ENCODE assay signal across 13 mouse cellular contexts in the genomic region with DNA sequence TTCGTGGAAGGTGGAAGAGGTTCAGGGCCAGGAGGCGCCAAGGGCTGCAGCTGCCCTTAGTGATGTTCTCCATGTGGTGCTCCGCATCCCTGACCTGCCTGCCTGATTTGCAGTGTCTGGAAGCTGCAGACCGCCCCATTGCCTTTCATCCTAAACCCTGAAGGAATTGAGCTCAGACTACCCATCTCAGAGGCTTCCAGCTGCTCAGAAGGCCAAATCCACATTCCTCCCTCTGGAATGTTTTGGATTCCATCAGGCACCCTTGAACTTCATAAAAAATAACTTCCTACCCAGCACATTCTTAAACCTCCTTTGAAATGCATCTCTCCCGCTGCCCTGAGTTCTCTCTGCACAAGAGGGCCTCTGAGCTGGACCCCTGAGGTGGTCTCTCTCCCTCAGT. TPM values are rescaled to one million over a fixed set of nuclear protein-coding genes. Genes with fewer than 3 reads are reported as not detected.
A peak's percentile ranks its signal among the peaks of the same experiment; 100 is the strongest.
DNase-seq lines count a peak whose midpoint lies in the region; ATAC-seq and TF ChIP-seq lines count a peak whose summit lies in the region.
"Had no signal": no experiment of that assay in that cellular context is flagged by ENCODE, and none has a peak within 500 bp of the region (broad histone marks: within the 10 kb centered on the region; RNA-seq: fewer than 3 reads in every experiment).

No protein-coding gene starts in this region.

- H3K4me3 ChIP-seq in lung, embryonic 14.5 days (ENCODE audit: low read depth, low read length) = no peak overlapping the region
- no peak overlapping the region for H3K4me3 ChIP-seq in lung, adult 2 months (replicated peaks; ENCODE audit: extremely low read depth, low read depth, low read length)
- no peak overlapping the region for H3K4me3 ChIP-seq in embryonic facial prominence, embryonic 11.5 days (ENCODE audit: low read depth, low read length)
- H3K4me3 ChIP-seq in limb, embryonic 10.5 days = no peak overlapping the region
- H3K4me3 ChIP-seq in stomach, embryonic 16.5 days (replicated peaks; ENCODE audit: low read length) = no peak overlapping the region
- H3K4me3 ChIP-seq in hindbrain, embryonic 11.5 days (ENCODE audit: low read depth, low read length) = no peak overlapping the region

- H3K4me2 ChIP-seq in lung, embryonic 14.5 days = no peak overlapping the region
- no peak overlapping the region for H3K4me2 ChIP-seq in embryonic facial prominence, embryonic 11.5 days (ENCODE audit: low read depth, low read length)
- no peak overlapping the region for H3K4me2 ChIP-seq in stomach, embryonic 16.5 days (ENCODE audit: low read depth, low read length)
- H3K4me2 ChIP-seq in hindbrain, embryonic 11.5 days (replicated peaks; ENCODE audit: low read depth, low read length) = no peak overlapping the region

- ATAC-seq in lung, embryonic 14.5 days (ENCODE audit: insufficient read depth) = peak; percentile 60; the same call in 1 of the 2 replicates
- no peak for ATAC-seq in embryonic facial prominence, embryonic 11.5 days (replicated peaks; ENCODE audit: insufficient number of reproducible peaks, low FRiP score, low TSS enrichment, low read depth)
- no peak for ATAC-seq in stomach, embryonic 16.5 days (ENCODE audit: insufficient read depth, low FRiP score)
- ATAC-seq in erythroid progenitor cell, adult 5-6 weeks (replicated peaks; ENCODE audit: low FRiP score, poor library complexity, severe bottlenecking) = no peak
- ATAC-seq in hindbrain, embryonic 11.5 days (ENCODE audit: low FRiP score) = no peak
- ATAC-seq: hindbrain, embryonic 16.5 days had no signal

- no peaks in the 10 kb centered on the region for H3K9me3 ChIP-seq in lung, embryonic 14.5 days (ENCODE audit: low read depth, low read length)
- H3K9me3 ChIP-seq in embryonic facial prominence, embryonic 11.5 days (replicated peaks; ENCODE audit: control insufficient read depth, low read length) = no peaks in the 10 kb centered on the region
- no peaks in the 10 kb centered on the region for H3K9me3 ChIP-seq in limb, embryonic 10.5 days (replicated peaks)
- no peaks in the 10 kb centered on the region for H3K9me3 ChIP-seq in stomach, embryonic 16.5 days (replicated peaks; ENCODE audit: control insufficient read depth, low read length)
- no peaks in the 10 kb centered on the region for H3K9me3 ChIP-seq in hindbrain, embryonic 11.5 days (ENCODE audit: control insufficient read depth, low read length)

- TF ChIP-seq CTCF in lung, embryonic 14.5 days (IDR thresholded peaks at IDR 0.05; ENCODE audit: low read depth) = no peak
- TF ChIP-seq CTCF in lung, adult 2 months (IDR thresholded peaks at IDR 0.05; ENCODE audit: insufficient read depth, low read length) = no peak

- H3K36me3 ChIP-seq in lung, embryonic 14.5 days (ENCODE audit: insufficient read depth) = no peaks in the 10 kb centered on the region
- H3K36me3 ChIP-seq in embryonic facial prominence, embryonic 11.5 days (replicated peaks; ENCODE audit: control insufficient read depth, insufficient read depth, low read depth, low read length) = no peaks in the 10 kb centered on the region
- no peaks in the 10 kb centered on the region for H3K36me3 ChIP-seq in limb, embryonic 10.5 days
- no peaks in the 10 kb centered on the region for H3K36me3 ChIP-seq in stomach, embryonic 16.5 days (ENCODE audit: control insufficient read depth, insufficient read depth, low read length)
- H3K36me3 ChIP-seq in hindbrain, embryonic 11.5 days (ENCODE audit: control insufficient read depth, insufficient read depth, low read length) = no peaks in the 10 kb centered on the region

- TF ChIP-seq POLR2A in lung, adult 2 months (IDR thresholded peaks at IDR 0.05; ENCODE audit: borderline replicate concordance, extremely low read depth, low read depth, low read length) = no peak

- H3K4me1 ChIP-seq in lung, embryonic 14.5 days (ENCODE audit: insufficient read depth) = 0 out of 2 replicates have a peak, but pooled peaks cover 4% of the 10 kb centered on the region
- no peaks in the 10 kb centered on the region for H3K4me1 ChIP-seq in lung, adult 2 months (ENCODE audit: control insufficient read depth, insufficient read depth, low read length)
- no peaks in the 10 kb centered on the region for H3K4me1 ChIP-seq in embryonic facial prominence, embryonic 11.5 days (ENCODE audit: control insufficient read depth, insufficient read depth, low read length)
- peaks cover 13% of the 10 kb centered on the region for H3K4me1 ChIP-seq in limb, embryonic 10.5 days
- 0 out of 2 replicates have a peak, but pooled peaks cover 6% of the 10 kb centered on the region for H3K4me1 ChIP-seq in stomach, embryonic 16.5 days (ENCODE audit: control insufficient read depth, insufficient read depth, low read length)
- no peaks in the 10 kb centered on the region for H3K4me1 ChIP-seq in hindbrain, embryonic 11.5 days (replicated peaks; ENCODE audit: control insufficient read depth, insufficient read depth, low read length)

- H3K27me3 ChIP-seq in lung, embryonic 14.5 days (ENCODE audit: insufficient read depth, low read length) = no peaks in the 10 kb centered on the region
- no peaks in the 10 kb centered on the region for H3K27me3 ChIP-seq in embryonic facial prominence, embryonic 11.5 days (ENCODE audit: control insufficient read depth, insufficient read depth, low read length)
- H3K27me3 ChIP-seq in limb, embryonic 10.5 days (ENCODE audit: low read depth, poor library complexity, severe bottlenecking) = no peaks in the 10 kb centered on the region; the same call in 1 of the 2 replicates
- H3K27me3 ChIP-seq in stomach, embryonic 16.5 days (ENCODE audit: control insufficient read depth, insufficient read depth, low read length) = no peaks in the 10 kb centered on the region
- H3K27me3 ChIP-seq in hindbrain, embryonic 11.5 days (ENCODE audit: control insufficient read depth, insufficient read depth, low read length) = no peaks in the 10 kb centered on the region

- 35% methylated on average over 5 of the region's 5 CpGs for WGBS in lung, embryonic 14.5 days
- 47% methylated on average over 5 of the region's 5 CpGs for WGBS in lung, adult 2 months
- WGBS in embryonic facial prominence, embryonic 11.5 days = 47% methylated on average over 5 of the region's 5 CpGs
- WGBS in limb, embryonic 10.5 days = 62% methylated on average over 5 of the region's 5 CpGs
- 37% methylated on average over 5 of the region's 5 CpGs for WGBS in stomach, embryonic 16.5 days
- WGBS in hindbrain, embryonic 11.5 days = 57% methylated on average over 5 of the region's 5 CpGs

- DNase-seq in lung, embryonic 14.5 days = peak; percentile 45
- DNase-seq in lung, adult 2 months = no peak
- DNase-seq in embryonic facial prominence, embryonic 11.5 days (ENCODE audit: low spot score) = peak; percentile 46
- DNase-seq in limb, embryonic 10.5 days (ENCODE audit: low spot score) = no peak
- DNase-seq in hindbrain, embryonic 11.5 days (ENCODE audit: low spot score) = no peak
- DNase-seq: cerebellum, postnatal 10 days; heart, adult 18-20 months; thymus, postnatal 36 days had no signal

- H3K27ac ChIP-seq in lung, embryonic 14.5 days (ENCODE audit: low read depth) = peak overlapping the region; percentile 44; the same call in 1 of the 2 replicates
- 0 out of 2 replicates have a peak overlapping the region, but pooled peaks have one; percentile 65 for H3K27ac ChIP-seq in embryonic facial prominence, embryonic 11.5 days (replicated peaks; ENCODE audit: low read depth, low read length)
- H3K27ac ChIP-seq in limb, embryonic 10.5 days = peak overlapping the region; percentile 76; the same call in 1 of the 2 replicates
- H3K27ac ChIP-seq in stomach, embryonic 16.5 days (ENCODE audit: low read length) = peak overlapping the region; percentile 38
- H3K27ac ChIP-seq in hindbrain, embryonic 11.5 days (ENCODE audit: low read depth, low read length) = no peak overlapping the region

- H3K9ac ChIP-seq in lung, embryonic 14.5 days = no peak overlapping the region
- H3K9ac ChIP-seq in embryonic facial prominence, embryonic 11.5 days (replicated peaks; ENCODE audit: low read length) = no peak overlapping the region
- no peak overlapping the region for H3K9ac ChIP-seq in stomach, embryonic 16.5 days (ENCODE audit: low read length)
- H3K9ac ChIP-seq in hindbrain, embryonic 11.5 days (ENCODE audit: low read depth, low read length) = no peak overlapping the region

RNA-seq across cellular contexts. Expression of a gene that starts 15.1 kb away (rescaled TPM):
- polyA plus RNA-seq in lung, embryonic 14.5 days (2014; fragmentation: Nextera tagmentation; extraction: Ambion mirVana) = 5.3 and 5.4 TPM in 2 replicates
- 6.0 and 9.2 TPM in 2 replicates for polyA plus RNA-seq in lung, adult 2 months (2012; rRNA removed)
- polyA plus RNA-seq in embryonic facial prominence, embryonic 11.5 days (2014; fragmentation: Nextera tagmentation; extraction: Ambion mirVana) = 3.6 and 6.0 TPM in 2 replicates
- 4.2 and 8.0 TPM in 2 replicates for polyA plus RNA-seq in limb, embryonic 10.5 days (2016; fragmentation: Nextera tagmentation; extraction: Ambion mirVana)
- polyA plus RNA-seq in stomach, embryonic 16.5 days (2015; fragmentation: Nextera tagmentation; extraction: Ambion mirVana) = 11.1 and 12.9 TPM in 2 replicates
- not detected in 2 replicates for total RNA-seq in erythroid progenitor cell, adult 5-6 weeks (2015; ENCODE audit: low replicate concordance)
- not detected in 2 replicates for total RNA-seq in erythroid progenitor cell, adult 5-6 weeks (2017; ENCODE audit: low replicate concordance)
- polyA plus RNA-seq in hindbrain, embryonic 11.5 days (2014; fragmentation: Nextera tagmentation; extraction: Ambion mirVana) = 5.3 and 6.4 TPM in 2 replicates
- total RNA-seq: CH12.LX; megakaryocyte progenitor cell, adult 5-6 weeks had no signal

RNA-seq across cellular contexts. Expression of a gene that starts 34.3 kb away (rescaled TPM):
- 8.8 and 9.3 TPM in 2 replicates for polyA plus RNA-seq in lung, embryonic 14.5 days (2014; fragmentation: Nextera tagmentation; extraction: Ambion mirVana)
- 4.2 and 4.5 TPM in 2 replicates for polyA plus RNA-seq in lung, adult 2 months (2012; rRNA removed)
- polyA plus RNA-seq in embryonic facial prominence, embryonic 11.5 days (2014; fragmentation: Nextera tagmentation; extraction: Ambion mirVana) = 6.9 and 7.9 TPM in 2 replicates
- 10.1 and 10.6 TPM in 2 replicates for polyA plus RNA-seq in limb, embryonic 10.5 days (2016; fragmentation: Nextera tagmentation; extraction: Ambion mirVana)
- polyA plus RNA-seq in stomach, embryonic 16.5 days (2015; fragmentation: Nextera tagmentation; extraction: Ambion mirVana) = 7.0 and 7.6 TPM in 2 replicates
- 5.0 and 6.5 TPM in 2 replicates for total RNA-seq in erythroid progenitor cell, adult 5-6 weeks (2015; ENCODE audit: low replicate concordance)
- 1.4 and 4.1 TPM in 2 replicates for total RNA-seq in erythroid progenitor cell, adult 5-6 weeks (2017; ENCODE audit: low replicate concordance)
- 7.8 and 9.3 TPM in 2 replicates for polyA plus RNA-seq in hindbrain, embryonic 11.5 days (2014; fragmentation: Nextera tagmentation; extraction: Ambion mirVana)

RNA-seq across cellular contexts. Expression of a gene that starts 42.3 kb away (rescaled TPM):
- polyA plus RNA-seq in lung, embryonic 14.5 days (2014; fragmentation: Nextera tagmentation; extraction: Ambion mirVana) = 13.8 and 13.9 TPM in 2 replicates
- 42.8 and 53.8 TPM in 2 replicates for polyA plus RNA-seq in lung, adult 2 months (2012; rRNA removed)
- 10.5 and 10.9 TPM in 2 replicates for polyA plus RNA-seq in embryonic facial prominence, embryonic 11.5 days (2014; fragmentation: Nextera tagmentation; extraction: Ambion mirVana)
- 7.3 and 11.5 TPM in 2 replicates for polyA plus RNA-seq in limb, embryonic 10.5 days (2016; fragmentation: Nextera tagmentation; extraction: Ambion mirVana)
- 15.1 and 15.9 TPM in 2 replicates for polyA plus RNA-seq in stomach, embryonic 16.5 days (2015; fragmentation: Nextera tagmentation; extraction: Ambion mirVana)
- total RNA-seq in erythroid progenitor cell, adult 5-6 weeks (2015; ENCODE audit: low replicate concordance) = 4.0 and 6.7 TPM in 2 replicates
- total RNA-seq in erythroid progenitor cell, adult 5-6 weeks (2017; ENCODE audit: low replicate concordance) = 5.6 TPM in 2 replicates
- polyA plus RNA-seq in hindbrain, embryonic 11.5 days (2014; fragmentation: Nextera tagmentation; extraction: Ambion mirVana) = 14.7 and 15.1 TPM in 2 replicates

Comparison
In these comparisons a context has a peak if more than half of its experiments do, and no peak if none do; other contexts are left out.
1. DNase-seq: peak in lung, embryonic 14.5 days (single experiment) and embryonic facial prominence, embryonic 11.5 days (single experiment); none in lung, adult 2 months (single experiment), limb, embryonic 10.5 days (single experiment) and hindbrain, embryonic 11.5 days (single experiment).